Mouse (Mus musculus): Measurements from ENCODE around the gene Col16a1. TPM values are rescaled to one million over a fixed set of nuclear protein-coding genes. Genes with fewer than 3 reads are reported as not detected.

Gene Col16a1
- polyA plus RNA-seq, 1 experiment from 2014 or later: 2.5 TPM

DNA sequence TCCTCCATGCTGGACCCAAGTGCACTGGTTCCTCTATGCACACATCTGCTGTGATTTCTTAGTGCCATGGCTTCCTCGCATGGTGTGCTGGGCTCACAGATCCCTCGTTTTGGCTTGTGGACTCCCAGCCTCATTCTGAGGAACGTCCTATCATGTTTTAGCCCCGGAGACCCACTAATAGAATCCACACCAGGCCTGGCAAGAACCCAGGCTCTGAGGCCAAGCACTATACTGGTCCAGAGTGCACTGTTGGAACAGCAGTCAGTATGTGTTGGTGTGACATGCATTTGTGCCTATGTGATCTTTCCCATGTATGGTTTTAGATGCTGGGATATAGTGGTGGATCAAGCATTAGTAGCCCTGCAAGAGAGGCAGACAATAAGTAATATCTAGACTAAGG is 25.7 kb downstream of the Col16a1 start:
- H3K4me2 ChIP-seq: no peak overlapping the region
- peaks cover 28% of the 10 kb centered on the region for H3K4me1 ChIP-seq
- H3K4me3 ChIP-seq: no peak overlapping the region
- no peaks in the 10 kb centered on the region for H3K9me3 ChIP-seq (replicated peaks)
- no peak overlapping the region for H3K9ac ChIP-seq
- no peak overlapping the region for H3K27ac ChIP-seq
- 85% methylated on average over 4 of the region's 4 CpGs for WGBS
- no peaks in the 10 kb centered on the region for H3K36me3 ChIP-seq (ENCODE audit: poor library complexity, severe bottlenecking)
- peaks cover 25% of the 10 kb centered on the region for H3K27me3 ChIP-seq
- ATAC-seq: no peak

GRCm38 (mm10) chr4:130074761-130075515 is 27.3 kb downstream of the Col16a1 start:
- 73% methylated on average over 17 of the region's 17 CpGs for WGBS
- no peak for ATAC-seq

DNA sequence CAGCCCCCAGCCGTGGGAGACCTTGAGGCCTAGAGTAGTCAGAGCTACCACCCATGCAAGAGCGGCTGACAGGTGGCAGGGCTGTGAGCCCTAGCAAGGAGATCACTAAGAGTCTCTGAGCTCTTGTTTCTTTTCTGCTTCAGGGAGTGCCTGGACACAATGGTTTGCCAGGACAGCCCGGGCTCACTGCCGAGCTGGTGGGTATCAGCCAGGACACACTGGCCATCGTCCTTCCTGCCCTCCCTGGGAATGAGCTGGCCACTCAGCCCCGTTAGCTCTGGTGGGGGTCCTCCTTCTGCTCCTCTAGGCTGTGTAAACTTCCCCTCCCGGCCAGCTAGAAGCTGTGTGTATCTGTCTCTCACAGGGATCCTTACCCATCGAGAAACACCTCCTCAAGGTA is 29.2 kb downstream of the Col16a1 start:
- H3K4me3 ChIP-seq: no peak overlapping the region
- H3K27ac ChIP-seq: no peak overlapping the region
- H3K36me3 ChIP-seq (ENCODE audit: poor library complexity, severe bottlenecking): no peaks in the 10 kb centered on the region
- H3K4me2 ChIP-seq: no peak overlapping the region
- WGBS: 34% methylated on average over 8 of the region's 8 CpGs
- H3K27me3 ChIP-seq: peaks cover 25% of the 10 kb centered on the region
- H3K9me3 ChIP-seq (replicated peaks): no peaks in the 10 kb centered on the region
- ATAC-seq: no peak
- H3K9ac ChIP-seq: 0 out of 2 replicates have a peak overlapping the region, but pooled peaks have one; percentile 30
- peaks cover 54% of the 10 kb centered on the region for H3K4me1 ChIP-seq

More at GRCm38 (mm10) chr4:130074761-130075515, 27.3 kb downstream of the Col16a1 start:
- H3K27ac ChIP-seq: no peak overlapping the region
- no peak overlapping the region for H3K4me3 ChIP-seq
- no peaks in the 10 kb centered on the region for H3K36me3 ChIP-seq (ENCODE audit: poor library complexity, severe bottlenecking)
- peaks cover 25% of the 10 kb centered on the region for H3K27me3 ChIP-seq
- no peak overlapping the region for H3K9ac ChIP-seq
- peaks cover 41% of the 10 kb centered on the region for H3K4me1 ChIP-seq
- no peak overlapping the region for H3K4me2 ChIP-seq
- H3K9me3 ChIP-seq (replicated peaks): no peaks in the 10 kb centered on the region

DNA sequence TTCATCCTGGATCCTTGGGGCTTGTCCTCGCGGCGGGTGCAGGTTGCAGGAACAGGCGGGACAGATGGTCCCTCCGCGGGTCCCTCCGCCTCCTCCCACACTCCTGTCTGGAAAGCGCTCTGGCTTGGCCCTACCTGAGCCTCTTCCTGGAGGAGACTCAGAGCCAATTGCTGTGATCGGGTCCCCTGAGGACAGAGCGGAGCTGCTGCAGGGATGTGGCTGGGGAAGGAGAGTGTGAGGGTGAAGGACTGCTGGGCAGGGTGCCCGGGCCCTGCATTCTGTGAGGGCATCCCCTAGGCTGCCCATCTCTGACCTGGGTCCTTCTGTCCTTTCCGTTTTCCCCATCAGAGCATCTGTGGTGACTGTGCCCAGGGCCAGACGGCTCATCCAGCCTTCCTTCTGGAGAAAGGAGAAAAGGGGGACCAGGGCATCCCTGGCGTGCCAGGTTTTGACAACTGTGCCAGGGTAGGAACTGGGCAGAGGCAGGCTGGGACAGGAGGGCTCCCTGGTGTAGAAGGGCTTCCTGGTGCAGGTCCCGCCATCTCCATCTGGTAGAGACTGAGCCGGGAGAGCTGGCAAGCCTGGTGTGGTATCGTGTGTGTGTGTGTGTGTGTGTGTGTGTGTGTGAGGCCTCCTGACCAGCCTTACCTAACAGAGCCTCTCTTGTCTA is 31.3 kb downstream of the Col16a1 start:
- Histone ChIP-seq H3K4me2 (no peak overlapping the region), H3K27ac (peak overlapping the region; percentile 27), H3K27me3 (peaks cover 25% of the 10 kb centered on the region), H3K36me3 (ENCODE audit: poor library complexity, severe bottlenecking) (no peaks in the 10 kb centered on the region), H3K9ac (no peak overlapping the region), H3K9me3 (replicated peaks) (no peaks in the 10 kb centered on the region), H3K4me3 (no peak overlapping the region), H3K4me1 (peaks cover 64% of the 10 kb centered on the region)
- 52% methylated on average over 16 of the region's 17 CpGs for WGBS
- ATAC-seq: no peak; the same call in 1 of the 2 replicates

DNA sequence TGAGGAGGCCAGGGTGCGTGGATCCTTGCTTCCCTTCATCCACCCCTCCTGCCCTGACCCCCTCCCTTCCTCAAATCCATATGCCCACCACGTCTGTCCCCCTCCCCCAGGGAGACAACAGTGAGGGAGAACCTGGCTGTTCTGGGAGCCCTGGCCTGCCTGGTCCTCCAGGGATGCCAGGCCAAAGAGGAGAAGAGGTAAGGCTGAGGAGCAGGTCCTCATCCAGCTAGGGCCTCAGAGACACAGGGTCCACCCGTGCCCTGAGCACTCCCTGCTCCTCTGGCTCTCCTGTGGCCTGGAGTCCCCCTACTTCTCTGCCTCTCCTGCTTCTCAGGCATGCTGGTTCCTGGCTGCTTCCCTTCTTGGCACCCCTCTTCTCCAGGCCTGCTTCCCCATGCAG is 31.9 kb downstream of the Col16a1 start:
- Histone ChIP-seq H3K27me3 (peaks cover 23% of the 10 kb centered on the region), H3K36me3 (ENCODE audit: poor library complexity, severe bottlenecking) (no peaks in the 10 kb centered on the region), H3K9me3 (replicated peaks) (no peaks in the 10 kb centered on the region), H3K4me3 (no peak overlapping the region), H3K9ac (no peak overlapping the region), H3K4me2 (no peak overlapping the region), H3K27ac (no peak overlapping the region; the same call in 1 of the 2 replicates), H3K4me1 (peaks cover 69% of the 10 kb centered on the region)
- WGBS: 49% methylated on average over 3 of the region's 3 CpGs
- ATAC-seq: no peak

DNA sequence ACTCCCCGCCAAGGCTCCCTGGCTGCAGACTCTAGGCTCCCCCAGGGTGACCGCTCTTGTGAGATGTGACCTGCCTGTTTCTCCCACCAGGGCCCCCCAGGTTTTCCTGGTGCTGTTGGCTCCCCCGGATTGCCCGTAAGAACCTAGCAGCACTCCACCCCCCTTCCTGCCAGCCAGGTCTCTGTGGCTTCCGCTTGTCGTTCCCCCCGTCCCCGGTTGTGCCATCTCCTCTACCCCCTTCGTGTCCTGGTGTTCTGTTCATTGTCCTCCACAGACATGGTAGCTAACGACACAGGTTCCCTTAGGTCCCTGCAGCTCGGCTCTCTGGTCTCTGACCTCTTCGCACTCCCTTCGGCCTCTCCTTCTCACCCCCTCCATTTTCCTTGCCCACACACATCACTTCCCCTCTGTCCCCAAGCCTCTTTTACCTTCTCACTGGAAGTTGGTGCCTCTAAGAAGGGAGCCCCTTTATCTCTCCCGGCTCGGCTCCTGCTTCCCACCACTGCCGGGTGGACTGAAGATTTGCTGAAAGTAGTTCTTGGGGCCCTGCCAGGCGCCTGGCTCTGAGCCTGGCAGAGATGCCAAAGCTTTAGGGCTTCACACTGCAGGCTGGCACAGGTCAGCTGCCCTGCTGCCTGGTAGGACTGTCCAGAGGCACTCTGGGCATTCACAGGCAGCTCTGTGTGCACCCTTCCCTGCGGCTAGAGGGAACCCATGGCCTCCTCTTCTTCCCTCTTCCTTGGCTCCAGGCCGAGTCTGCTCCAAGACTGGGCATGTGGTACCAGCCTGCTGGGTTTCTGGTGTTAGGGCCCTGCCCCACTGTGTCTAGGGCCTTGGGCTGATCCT is 33.9 kb downstream of the Col16a1 start:
- peak; percentile 74 for ATAC-seq
- Histone ChIP-seq H3K9me3 (replicated peaks) (no peaks in the 10 kb centered on the region), H3K27me3 (peaks cover 12% of the 10 kb centered on the region; the same call in 1 of the 2 replicates), H3K9ac (peak overlapping the region; percentile 7; the same call in 1 of the 2 replicates), H3K27ac (peak overlapping the region; percentile 32; the same call in 1 of the 2 replicates), H3K4me2 (peak overlapping the region; percentile 10), H3K4me1 (peaks cover 51% of the 10 kb centered on the region), H3K4me3 (no peak overlapping the region), H3K36me3 (ENCODE audit: poor library complexity, severe bottlenecking) (no peaks in the 10 kb centered on the region)
- WGBS: 59% methylated on average over 19 of the region's 19 CpGs

- WGBS: 54% methylated on average over 9 of the region's 9 CpGs
- Histone ChIP-seq H3K36me3 (ENCODE audit: poor library complexity, severe bottlenecking) (no peaks in the 10 kb centered on the region), H3K9me3 (replicated peaks) (no peaks in the 10 kb centered on the region), H3K27me3 (peaks cover 6% of the 10 kb centered on the region; the same call in 1 of the 2 replicates), H3K9ac (peak overlapping the region; percentile 7; the same call in 1 of the 2 replicates), H3K4me3 (no peak overlapping the region), H3K27ac (peak overlapping the region; percentile 32; the same call in 1 of the 2 replicates), H3K4me1 (peaks cover 45% of the 10 kb centered on the region), H3K4me2 (peak overlapping the region; percentile 10; the same call in 1 of the 2 replicates)
- no peak; the same call in 1 of the 2 replicates for ATAC-seq
Measured at GRCm38 (mm10) chr4:130082211-130082610, 34.6 kb downstream of the Col16a1 start.

- H3K4me1 ChIP-seq: peaks cover 32% of the 10 kb centered on the region
- no peaks in the 10 kb centered on the region for H3K36me3 ChIP-seq (ENCODE audit: poor library complexity, severe bottlenecking)
- ATAC-seq: no peak
- WGBS: 56% methylated on average over 7 of the region's 7 CpGs
- no peak overlapping the region for H3K4me3 ChIP-seq
- H3K9ac ChIP-seq: no peak overlapping the region; the same call in 1 of the 2 replicates
- no peaks in the 10 kb centered on the region for H3K9me3 ChIP-seq (replicated peaks)
- no peak overlapping the region for H3K4me2 ChIP-seq
- H3K27me3 ChIP-seq: peaks cover 14% of the 10 kb centered on the region
- H3K27ac ChIP-seq: no peak overlapping the region; the same call in 1 of the 2 replicates
Measured at GRCm38 (mm10) chr4:130084331-130084945, 36.8 kb downstream of the Col16a1 start.

- no peaks in the 10 kb centered on the region for H3K36me3 ChIP-seq (ENCODE audit: poor library complexity, severe bottlenecking)
- H3K27me3 ChIP-seq: peaks cover 14% of the 10 kb centered on the region
- WGBS: 65% methylated on average over 12 of the region's 12 CpGs
- no peak overlapping the region for H3K4me2 ChIP-seq
- peaks cover 28% of the 10 kb centered on the region for H3K4me1 ChIP-seq
- H3K27ac ChIP-seq: no peak overlapping the region
- H3K4me3 ChIP-seq: no peak overlapping the region
- peak overlapping the region; percentile 21; the same call in 1 of the 2 replicates for H3K9ac ChIP-seq
- H3K9me3 ChIP-seq (replicated peaks): no peaks in the 10 kb centered on the region
- ATAC-seq: no peak
Measured at GRCm38 (mm10) chr4:130085246-130085820, 37.7 kb downstream of the Col16a1 start.

DNA sequence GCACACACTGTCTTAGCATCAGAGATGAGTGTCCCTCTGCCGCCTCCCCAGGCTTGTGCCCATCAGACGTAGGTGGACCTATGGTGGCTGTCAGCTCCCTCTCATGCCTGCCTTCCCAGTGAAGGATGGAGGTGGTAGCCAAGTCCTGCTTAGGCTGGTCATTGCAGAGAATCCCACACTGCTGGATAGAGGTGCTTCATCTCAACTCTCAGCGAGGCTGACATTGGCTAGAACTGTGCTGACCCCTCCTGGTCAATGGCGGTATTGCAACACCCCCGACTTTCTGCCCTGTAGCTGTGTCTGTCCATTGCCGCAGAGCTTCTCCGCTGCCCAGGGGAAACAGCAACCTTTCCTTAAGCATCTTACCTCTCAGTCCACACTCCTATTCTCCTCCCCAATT is 39.7 kb downstream of the Col16a1 start:
- Histone ChIP-seq H3K4me3 (no peak overlapping the region), H3K9ac (no peak overlapping the region), H3K36me3 (ENCODE audit: poor library complexity, severe bottlenecking) (no peaks in the 10 kb centered on the region), H3K27me3 (peaks cover 14% of the 10 kb centered on the region), H3K27ac (no peak overlapping the region; the same call in 1 of the 2 replicates), H3K4me2 (no peak overlapping the region), H3K4me1 (peaks cover 11% of the 10 kb centered on the region), H3K9me3 (replicated peaks) (no peaks in the 10 kb centered on the region)
- WGBS: 12% methylated on average over 7 of the region's 7 CpGs
- ATAC-seq: peak; percentile 82

- Histone ChIP-seq H3K27ac (no peak overlapping the region), H3K36me3 (ENCODE audit: poor library complexity, severe bottlenecking) (no peaks in the 10 kb centered on the region), H3K4me2 (no peak overlapping the region), H3K9ac (peak overlapping the region; percentile 12; the same call in 1 of the 2 replicates), H3K4me1 (no peaks in the 10 kb centered on the region), H3K27me3 (peaks cover 32% of the 10 kb centered on the region), H3K4me3 (no peak overlapping the region), H3K9me3 (replicated peaks) (no peaks in the 10 kb centered on the region)
- no peak for ATAC-seq
- WGBS: 33% methylated on average over 3 of the region's 3 CpGs
Measured at GRCm38 (mm10) chr4:130095137-130095536, 47.5 kb downstream of the Col16a1 start.

Measured in forebrain, embryonic 13.5 days (tissue).